Mouse (Mus musculus): ENCODE results near the gene Stpg3.

DNA sequence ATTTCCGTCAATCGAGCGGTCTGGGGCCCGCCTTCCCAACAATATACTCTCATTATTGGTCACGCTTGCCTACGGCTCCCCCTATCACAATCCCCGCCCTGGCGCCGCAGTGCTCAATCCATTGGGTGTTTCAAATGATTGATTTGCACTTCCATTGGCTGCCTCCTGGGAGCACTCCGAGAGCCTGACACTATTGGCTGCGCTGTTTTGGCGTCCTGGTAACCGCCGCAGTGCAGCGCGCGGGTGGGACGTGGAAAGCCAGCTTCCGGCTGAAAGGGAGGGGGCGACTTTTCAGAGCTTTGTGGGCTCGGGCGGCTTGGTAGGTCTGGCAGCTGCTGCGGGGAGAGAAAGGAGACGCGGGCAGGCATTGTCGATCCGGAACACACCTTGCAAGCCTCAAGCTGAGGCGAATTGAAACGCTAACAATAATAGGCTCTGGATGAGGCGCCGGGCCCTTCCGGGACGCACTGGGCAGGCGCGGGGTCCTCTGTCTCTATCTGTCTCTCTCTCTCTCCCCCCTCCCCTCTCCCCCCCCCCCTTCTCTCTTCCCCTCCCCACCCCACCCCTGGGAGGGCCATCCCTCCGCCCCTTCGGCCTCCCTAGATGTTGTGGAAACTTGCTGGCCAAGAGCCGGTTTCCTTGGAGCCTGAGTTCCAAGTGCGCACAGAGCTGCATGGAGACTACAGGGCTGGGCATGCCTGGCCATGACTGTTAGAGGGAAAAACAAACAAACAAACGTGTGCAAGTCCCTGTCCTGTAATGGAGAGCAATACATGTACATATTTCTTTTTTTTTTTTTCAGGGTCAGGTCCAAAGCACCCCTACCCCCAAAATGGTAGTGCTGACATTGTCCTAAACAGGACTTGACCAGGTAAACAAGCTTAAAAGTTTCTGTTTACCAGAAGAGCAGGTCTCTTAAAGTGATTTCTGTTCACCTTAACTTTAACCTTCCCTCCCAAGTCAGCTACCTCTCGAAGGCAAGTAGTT lies 10.6 kb upstream of the Stpg3 start:
- no peak for TF ChIP-seq CTCF (IDR thresholded peaks at IDR 0.05; ENCODE audit: low read depth, low read length)
- 0 out of 2 replicates have a peak, but pooled peaks have one; percentile 15 for TF ChIP-seq EP300 (IDR thresholded peaks at IDR 0.05; ENCODE audit: insufficient read depth, low read depth, low read length)

All from ES-Bruce4 (cell line).